Mouse (Mus musculus) stomach, embryonic 15.5 days (tissue): ENCODE data around the gene Vac14. TPM values are rescaled to one million over a fixed set of nuclear protein-coding genes. Genes with fewer than 3 reads are reported as not detected.
A peak's percentile ranks its signal among the peaks of the same experiment; 100 is the strongest.
"Not testable (repeated sequence)": the region's sequence is repeated elsewhere in the genome, so short reads cannot be mapped to it uniquely, and the experiment has no call there.

Source experiments
- ATAC-seq: fragments of 200-750 bp; cut with Nextera tagmentation; 2 replicates; pipeline ENCODE4 v1.8.0; 2017; ENCODE audit warnings: low read depth, moderate number of reproducible peaks, moderate TSS enrichment; ENCODE audit not compliant: insufficient read depth, low FRiP score
- H3K27ac ChIP-seq: fragments of 300-500 bp; sonication (generic); 2 replicates; pipeline ENCODE4 v1.5.1; 2015; ENCODE audit warnings: mild to moderate bottlenecking, inconsistent platforms
- H3K27me3 ChIP-seq: fragments of 300-500 bp; sonication (generic); replicated peaks from 2 replicates; pipeline ENCODE4 v1.6.1; 2015; ENCODE audit warnings: inconsistent platforms
- H3K36me3 ChIP-seq: fragments of 300-500 bp; sonication (generic); 2 replicates; pipeline ENCODE4 v1.6.1; 2015; ENCODE audit warnings: inconsistent platforms
- H3K4me1 ChIP-seq: fragments of 300-500 bp; sonication (generic); 2 replicates; pipeline ENCODE4 v1.6.1; 2015; ENCODE audit warnings: inconsistent platforms
- H3K4me2 ChIP-seq: fragments of 300-500 bp; sonication (generic); 2 replicates; pipeline ENCODE4 v1.6.1; 2015; ENCODE audit warnings: mild to moderate bottlenecking, inconsistent platforms
- H3K4me3 ChIP-seq: fragments of 300-500 bp; sonication (generic); replicated peaks from 2 replicates; pipeline ENCODE4 v1.5.1; 2015; ENCODE audit warnings: inconsistent platforms
- H3K9ac ChIP-seq: fragments of 300-500 bp; sonication (generic); 2 replicates; pipeline ENCODE4 v1.6.1; 2015; ENCODE audit warnings: inconsistent platforms
- H3K9me3 ChIP-seq: fragments of 300-500 bp; sonication (generic); 2 replicates; pipeline ENCODE4 v1.6.1; 2016; ENCODE audit warnings: inconsistent platforms
- WGBS: fragments of 180-500 bp; shearing (Covaris S2); methylation state at CpG from one replicate; pipeline ENCODE4 v1.1.7; 2015; 5-methylcytosine and 5-hydroxymethylcytosine counted together
- polyA plus RNA-seq: library from polyadenylated mRNA; unstranded; fragments of >200 nt; fragmentation: Nextera tagmentation; extraction: Ambion mirVana; gene quantifications from 2 replicates; pipeline ENCODE4 v1.2.1, GENCODE M21; 2015

Vac14 gene
- polyA plus RNA-seq, 1 experiment from 2014 or later: 16.4 TPM

- not testable (repeated sequence) for H3K36me3 ChIP-seq, H3K27me3 ChIP-seq, H3K4me2 ChIP-seq, H3K9me3 ChIP-seq, ATAC-seq, H3K9ac ChIP-seq, H3K27ac ChIP-seq, H3K4me3 ChIP-seq
- peaks cover 14% of the 10 kb centered on the region for H3K4me1 ChIP-seq
- WGBS: 76% methylated on average over 8 of the region's 8 CpGs
Measured at GRCm38 (mm10) chr8:110667590-110668177, 49.3 kb downstream of the Vac14 start.

- H3K4me3 ChIP-seq: no peak overlapping the region
- no peak overlapping the region for H3K9ac ChIP-seq
- WGBS: 63% methylated on average over 8 of the region's 8 CpGs
- ATAC-seq: peak; percentile 44; the same call in 1 of the 2 replicates
- no peak overlapping the region for H3K4me2 ChIP-seq
- no peak overlapping the region for H3K27ac ChIP-seq
- H3K27me3 ChIP-seq: no peaks in the 10 kb centered on the region
- H3K4me1 ChIP-seq: peaks cover 9% of the 10 kb centered on the region; the same call in 1 of the 2 replicates
- no peaks in the 10 kb centered on the region for H3K9me3 ChIP-seq
- H3K36me3 ChIP-seq: no peaks in the 10 kb centered on the region
Measured at GRCm38 (mm10) chr8:110669932-110670628, 51.7 kb downstream of the Vac14 start.

GRCm38 (mm10) chr8:110671309-110671708, 52.9 kb downstream of the Vac14 start:
- WGBS: 75% methylated on average over 6 of the region's 6 CpGs

GRCm38 (mm10) chr8:110672133-110672532, 53.7 kb downstream of the Vac14 start:
- WGBS: 87% methylated on average over 2 of the region's 2 CpGs
- H3K9me3 ChIP-seq: no peaks in the 10 kb centered on the region
- H3K4me2 ChIP-seq: no peak overlapping the region
- no peak overlapping the region for H3K9ac ChIP-seq
- H3K4me1 ChIP-seq: peaks cover 9% of the 10 kb centered on the region; the same call in 1 of the 2 replicates
- peak overlapping the region; percentile 40; the same call in 1 of the 2 replicates for H3K27ac ChIP-seq
- H3K4me3 ChIP-seq: no peak overlapping the region
- H3K27me3 ChIP-seq: no peaks in the 10 kb centered on the region
- no peaks in the 10 kb centered on the region for H3K36me3 ChIP-seq
- ATAC-seq: no peak

More at GRCm38 (mm10) chr8:110671309-110671708, 52.9 kb downstream of the Vac14 start:
- peak overlapping the region; percentile 40 for H3K27ac ChIP-seq
- no peaks in the 10 kb centered on the region for H3K27me3 ChIP-seq
- no peaks in the 10 kb centered on the region for H3K9me3 ChIP-seq
- peaks cover 9% of the 10 kb centered on the region; the same call in 1 of the 2 replicates for H3K4me1 ChIP-seq
- H3K4me2 ChIP-seq: no peak overlapping the region
- ATAC-seq: no peak; the same call in 1 of the 2 replicates
- no peaks in the 10 kb centered on the region for H3K36me3 ChIP-seq
- H3K9ac ChIP-seq: no peak overlapping the region
- no peak overlapping the region for H3K4me3 ChIP-seq

- Histone ChIP-seq H3K27ac (peak overlapping the region; percentile 2; the same call in 1 of the 2 replicates), H3K27me3 (no peaks in the 10 kb centered on the region), H3K4me1 (peaks cover 9% of the 10 kb centered on the region; the same call in 1 of the 2 replicates), H3K36me3 (no peaks in the 10 kb centered on the region), H3K9me3 (no peaks in the 10 kb centered on the region), H3K9ac (no peak overlapping the region), H3K4me2 (no peak overlapping the region), H3K4me3 (no peak overlapping the region)
- WGBS: 72% methylated on average over 2 of the region's 2 CpGs
- no peak for ATAC-seq
Measured at GRCm38 (mm10) chr8:110673168-110673567, 54.8 kb downstream of the Vac14 start.

- WGBS: 100% methylated on average over 1 of the region's 1 CpGs
- Histone ChIP-seq H3K9me3 (no peaks in the 10 kb centered on the region), H3K4me2 (no peak overlapping the region), H3K4me1 (peaks cover 9% of the 10 kb centered on the region; the same call in 1 of the 2 replicates), H3K36me3 (no peaks in the 10 kb centered on the region), H3K27ac (no peak overlapping the region), H3K27me3 (no peaks in the 10 kb centered on the region), H3K9ac (no peak overlapping the region), H3K4me3 (no peak overlapping the region)
- ATAC-seq: no peak
Measured at GRCm38 (mm10) chr8:110674589-110674988, 56.2 kb downstream of the Vac14 start.

GRCm38 (mm10) chr8:110676702-110677101, 58.3 kb downstream of the Vac14 start:
- ATAC-seq: no peak

GRCm38 (mm10) chr8:110677174-110677660, 58.8 kb downstream of the Vac14 start:
- no peak for ATAC-seq
- 94% methylated on average over 5 of the region's 5 CpGs for WGBS

More at GRCm38 (mm10) chr8:110676702-110677101, 58.3 kb downstream of the Vac14 start:
- H3K4me1 ChIP-seq: no peaks in the 10 kb centered on the region
- H3K27ac ChIP-seq: no peak overlapping the region
- H3K4me2 ChIP-seq: no peak overlapping the region
- whole genome bisulfite sequencing: 57% methylated on average over 5 of the region's 5 CpGs
- H3K27me3 ChIP-seq: no peaks in the 10 kb centered on the region
- H3K9me3 ChIP-seq: no peaks in the 10 kb centered on the region
- H3K36me3 ChIP-seq: no peaks in the 10 kb centered on the region
- no peak overlapping the region for H3K9ac ChIP-seq
- H3K4me3 ChIP-seq: no peak overlapping the region

GRCm38 (mm10) chr8:110678989-110679388, 60.6 kb downstream of the Vac14 start:
- no peaks in the 10 kb centered on the region for H3K9me3 ChIP-seq
- 77% methylated on average over 3 of the region's 3 CpGs for WGBS

More at GRCm38 (mm10) chr8:110677174-110677660, 58.8 kb downstream of the Vac14 start:
- no peak overlapping the region for H3K27ac ChIP-seq
- no peak overlapping the region for H3K4me2 ChIP-seq
- H3K4me1 ChIP-seq: no peaks in the 10 kb centered on the region
- no peaks in the 10 kb centered on the region for H3K9me3 ChIP-seq
- H3K36me3 ChIP-seq: no peaks in the 10 kb centered on the region
- H3K4me3 ChIP-seq: no peak overlapping the region
- H3K9ac ChIP-seq: no peak overlapping the region
- no peaks in the 10 kb centered on the region for H3K27me3 ChIP-seq

GRCm38 (mm10) chr8:110687726-110688125, 69.3 kb downstream of the Vac14 start:
- Histone ChIP-seq H3K27ac (0 out of 2 replicates have a peak overlapping the region, but pooled peaks have one; percentile 16), H3K4me2 (no peak overlapping the region), H3K36me3 (peaks cover 7% of the 10 kb centered on the region; the same call in 1 of the 2 replicates), H3K9me3 (no peaks in the 10 kb centered on the region), H3K9ac (no peak overlapping the region), H3K4me3 (no peak overlapping the region), H3K4me1 (no peaks in the 10 kb centered on the region), H3K27me3 (no peaks in the 10 kb centered on the region)
- WGBS: 64% methylated on average over 5 of the region's 5 CpGs
- ATAC-seq: peak; percentile 37; the same call in 1 of the 2 replicates

More at GRCm38 (mm10) chr8:110678989-110679388, 60.6 kb downstream of the Vac14 start:
- Histone ChIP-seq H3K27ac (no peak overlapping the region), H3K27me3 (no peaks in the 10 kb centered on the region), H3K9ac (no peak overlapping the region), H3K4me2 (no peak overlapping the region), H3K36me3 (no peaks in the 10 kb centered on the region), H3K4me3 (no peak overlapping the region), H3K4me1 (no peaks in the 10 kb centered on the region)
- no peak for ATAC-seq

- no peaks in the 10 kb centered on the region for H3K27me3 ChIP-seq
- peaks cover 4% of the 10 kb centered on the region; the same call in 1 of the 2 replicates for H3K36me3 ChIP-seq
- ATAC-seq: no peak
- no peaks in the 10 kb centered on the region for H3K9me3 ChIP-seq
- H3K9ac ChIP-seq: no peak overlapping the region
- 85% methylated on average over 9 of the region's 9 CpGs for WGBS
- H3K4me1 ChIP-seq: no peaks in the 10 kb centered on the region
- H3K4me2 ChIP-seq: no peak overlapping the region
- no peak overlapping the region for H3K27ac ChIP-seq
- H3K4me3 ChIP-seq: no peak overlapping the region
Measured at GRCm38 (mm10) chr8:110689961-110690360, 71.6 kb downstream of the Vac14 start.

GRCm38 (mm10) chr8:110694226-110694625, 75.8 kb downstream of the Vac14 start:
- H3K4me2 ChIP-seq: no peak overlapping the region

More at GRCm38 (mm10) chr8:110694226-110694625, 75.8 kb downstream of the Vac14 start:
- Histone ChIP-seq H3K4me1 (no peaks in the 10 kb centered on the region), H3K9me3 (no peaks in the 10 kb centered on the region), H3K27ac (no peak overlapping the region), H3K27me3 (no peaks in the 10 kb centered on the region), H3K36me3 (no peaks in the 10 kb centered on the region), H3K9ac (no peak overlapping the region), H3K4me3 (no peak overlapping the region)
- ATAC-seq: no peak
- WGBS: 75% methylated on average over 5 of the region's 5 CpGs
